Mouse (Mus musculus) CH12.LX (cell line): Measurements from ENCODE around the gene Iqch.

Experiments used
- CTCF ChIP-seq, 2 experiments: IDR thresholded peaks in 1 of 2; conservative IDR thresholded peaks in 1 of 2; 2 replicates each; pipeline ENCODE4 v1.5.1; 2011 to 2012; ENCODE audit warnings: low read depth in 2 of 2, low read length in 2 of 2, improper control_type of control experiment in 1 of 2, inconsistent platforms in 1 of 2, mild to moderate bottlenecking in 1 of 2, moderate library complexity in 1 of 2
- ELF1 ChIP-seq: IDR thresholded peaks from 2 replicates; pipeline ENCODE4 v1.6.1; 2014; ENCODE audit warnings: low read depth, mild to moderate bottlenecking, inconsistent platforms, low read length, improper control_type of control experiment
- EP300 ChIP-seq: IDR thresholded peaks from 2 replicates; pipeline ENCODE4 v1.6.1; 2011; ENCODE audit warnings: low read length, improper control_type of control experiment
- NELFE ChIP-seq: IDR thresholded peaks from 2 replicates; pipeline ENCODE4 v1.6.1; 2011; ENCODE audit warnings: low read depth, low read length, improper control_type of control experiment
- POLR2A ChIP-seq: IDR thresholded peaks from 2 replicates; pipeline ENCODE4 v1.6.1; 2011; ENCODE audit warnings: low read depth, mild to moderate bottlenecking, improper control_type of control experiment, low read length
- RAD21 ChIP-seq: IDR thresholded peaks from 2 replicates; pipeline ENCODE4 v1.6.1; 2011; ENCODE audit warnings: low read depth, mild to moderate bottlenecking, low read length, improper control_type of control experiment, moderate library complexity
- USF2 ChIP-seq: conservative IDR thresholded peaks from 2 replicates; pipeline ENCODE4 v1.6.1; 2011; ENCODE audit warnings: low read depth, low read length, improper control_type of control experiment
- ZC3H11A ChIP-seq: IDR thresholded peaks from 2 replicates; pipeline ENCODE4 v1.6.1; 2012; ENCODE audit warnings: low read depth, mild to moderate bottlenecking, inconsistent platforms, low read length, improper control_type of control experiment
- ZMIZ1 ChIP-seq: IDR thresholded peaks from 2 replicates; pipeline ENCODE4 v1.6.1; 2012; ENCODE audit warnings: low read depth, mild to moderate bottlenecking, inconsistent platforms, low read length, improper control_type of control experiment

- no peak for TF ChIP-seq CTCF (conservative IDR thresholded peaks at IDR 0.05 in 1 of 2, IDR thresholded peaks at IDR 0.05 in 1 of 2; ENCODE audit: low read depth in 2 of 2, low read length in 2 of 2)
- no peak for TF ChIP-seq EP300
- TF ChIP-seq POLR2A = no peak
- no peak for TF ChIP-seq ZC3H11A
- TF ChIP-seq ELF1 = no peak
- no peak for TF ChIP-seq USF2
- no peak for TF ChIP-seq NELFE
- TF ChIP-seq ZMIZ1 = no peak
- TF ChIP-seq RAD21 = no peak
Observed at GRCm38 (mm10) chr9:63490521-63491307, 111.6 kb downstream of the Iqch start.
